Mouse (Mus musculus) heart, adult 2 months (tissue): ENCODE results near the gene Atp5h. TPM values are rescaled to one million over a fixed set of nuclear protein-coding genes. Genes with fewer than 3 reads are reported as not detected.

Source experiments
- DNase-seq, 2 experiments: peaks; one replicate each; pipeline ENCODE4 v3.0.0; 2021
- H3K27ac ChIP-seq: fragments of 200-600 bp; 2 replicates; pipeline ENCODE4 v1.8.1; 2022
- H3K27me3 ChIP-seq: fragments of 200-500 bp; 2 replicates; pipeline ENCODE4 v1.6.1; 2012; ENCODE audit warnings: mild to moderate bottlenecking, low read length, inconsistent platforms, mixed read lengths; ENCODE audit not compliant: control insufficient read depth, insufficient read depth
- H3K36me3 ChIP-seq: fragments of 200-500 bp; 2 replicates; pipeline ENCODE4 v1.6.1; 2012; ENCODE audit warnings: low read length, inconsistent platforms; ENCODE audit not compliant: control insufficient read depth, insufficient read depth
- H3K4me1 ChIP-seq: fragments of 200-500 bp; 2 replicates; pipeline ENCODE4 v1.6.1; 2011; ENCODE audit warnings: low read length; ENCODE audit not compliant: control insufficient read depth, insufficient read depth
- H3K4me3 ChIP-seq: fragments of 200-600 bp; 2 replicates; pipeline ENCODE4 v1.8.1; 2022
- H3K79me2 ChIP-seq: fragments of 200-500 bp; replicated peaks from 2 replicates; pipeline ENCODE4 v1.6.1; 2012; ENCODE audit warnings: mild to moderate bottlenecking, inconsistent platforms, low read length, moderate library complexity, mixed read lengths; ENCODE audit not compliant: control insufficient read depth, insufficient read depth
- H3K9ac ChIP-seq: fragments of 200-500 bp; 2 replicates; pipeline ENCODE4 v1.6.1; 2012; ENCODE audit warnings: low read depth, mild to moderate bottlenecking, control low read depth, inconsistent platforms, low read length, mixed read lengths
- CTCF ChIP-seq: fragments of 200-600 bp; IDR thresholded peaks from 2 replicates; pipeline ENCODE4 v1.8.1; 2022; ENCODE audit warnings: antibody characterized with exemption, mild to moderate bottlenecking, moderate library complexity
- EP300 ChIP-seq: fragments of 200-500 bp; IDR thresholded peaks from 2 replicates; pipeline ENCODE4 v1.6.1; 2011; ENCODE audit warnings: low read depth, low read length, control low read depth; ENCODE audit not compliant: insufficient read depth
- POLR2A ChIP-seq: fragments of 200-500 bp; IDR thresholded peaks from 2 replicates; pipeline ENCODE4 v1.6.1; 2011; ENCODE audit warnings: mild to moderate bottlenecking, low read depth, low read length, control low read depth; ENCODE audit not compliant: insufficient read depth
- WGBS: fragments of 180-500 bp; shearing (Covaris S2); methylation state at CpG from one replicate; pipeline ENCODE4 v1.1.7; 2018; 5-methylcytosine and 5-hydroxymethylcytosine counted together
- intact Hi-C: fragments of 180-260 bp; cut with DNase I; formaldehyde crosslinking; loops from one replicate; pipeline ENCODE4 v1.15.1; 2025
- long read RNA-seq: library from polyadenylated mRNA; stranded (forward); transcript quantifications from one replicate; pipeline ENCODE4 v2.0.0, GENCODE M21; 2021
- polyA plus RNA-seq: library from polyadenylated mRNA; depleted of rRNA; stranded (reverse); fragments of >200 nt; gene quantifications from 2 replicates; pipeline ENCODE4 v1.2.3, GENCODE M21; 2012; rRNA removed
- total RNA-seq, 2 experiments: library from RNA; stranded (reverse); gene quantifications; 2 replicates each; pipeline ENCODE4 v1.2.3; 2021

Atp5h gene
- total RNA-seq (1,000 to 10,000 TPM; 1,964 to 2,328 TPM), polyA plus RNA-seq (830 and 1,376 TPM in 2 replicates)
- long read RNA-seq, transcript Atp5h-204 (4 exons, 510 nt) = minor isoform, 13 of 1,090 reads
- long read RNA-seq, transcript Atp5h-205 (6 exons, 468 nt) = minor isoform, 5 of 1,090 reads
- long read RNA-seq, transcript Atp5h-208 (5 exons, 486 nt) = minor isoform, 64 of 1,090 reads
- long read RNA-seq, transcript Atp5h-201 (6 exons, 625 nt) = major isoform, 954 of 1,090 reads
- long read RNA-seq, partial matches to known transcripts = 5 of 1,090 reads
- long read RNA-seq, other reads (novel, unspliced or antisense) = 45 of 1,090 reads

DNA sequence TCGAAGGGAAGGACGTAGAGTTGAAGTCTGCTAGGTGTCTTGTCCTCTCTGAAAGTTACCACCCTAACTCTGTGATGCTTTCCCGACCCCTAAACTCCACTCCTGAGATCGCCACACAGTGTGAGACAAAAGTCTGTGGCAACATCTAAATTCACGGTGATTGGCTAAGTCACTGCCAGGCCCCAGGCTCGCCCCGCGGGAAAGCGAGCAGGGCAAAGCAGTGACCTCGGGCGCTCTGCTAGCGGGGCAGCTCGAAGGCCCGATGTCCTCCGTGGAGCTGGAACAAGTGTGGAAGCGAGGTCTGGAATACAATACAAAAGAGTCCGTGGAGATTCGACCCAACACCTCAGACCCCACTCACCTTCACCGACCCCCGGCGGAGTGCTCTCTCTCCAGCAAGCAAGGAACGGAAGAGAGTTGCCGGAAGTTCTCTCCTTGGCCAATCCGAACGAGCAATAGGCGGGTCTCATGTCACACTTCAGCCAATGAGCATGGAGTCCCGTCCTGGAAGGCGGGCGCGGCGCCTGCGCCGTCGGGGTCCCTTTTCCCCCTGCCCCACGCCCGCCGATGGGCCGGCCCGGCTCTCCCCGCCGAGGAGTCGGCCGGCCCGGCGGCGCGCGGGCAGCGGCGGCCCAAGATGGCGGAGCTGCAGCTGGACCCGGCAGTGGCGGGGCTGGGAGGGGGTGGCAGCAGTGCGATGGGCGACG lies at the start of gene Atp5h, which contains the start of gene Kctd2:
TSS of gene Atp5h (minus strand) at position 432 of the 707 bp plus-strand sequence.
TSS of gene Kctd2 (plus strand) at position 598 of the 707 bp plus-strand sequence.
- H3K4me3 ChIP-seq = peak within 1 kb of the TSS; percentile 85
- no peaks in the 10 kb centered on the region for H3K27me3 ChIP-seq
- peaks cover 18% of the 10 kb centered on the region for H3K36me3 ChIP-seq
- H3K79me2 ChIP-seq = no peaks in the 10 kb centered on the region
- peak; percentile 95 to 97 for DNase-seq
- TF ChIP-seq POLR2A (peak; percentile 97), EP300 (0 out of 2 replicates have a peak, but pooled peaks have one; percentile 21), CTCF (no peak)
- WGBS = 2% methylated on average over 56 of the region's 56 CpGs
- peak within 1 kb of the TSS; percentile 89 for H3K9ac ChIP-seq
- H3K27ac ChIP-seq = peak within 1 kb of the TSS; percentile 98
- peaks cover 10% of the 10 kb centered on the region for H3K4me1 ChIP-seq
- intact Hi-C loops = no loop called here

DNA sequence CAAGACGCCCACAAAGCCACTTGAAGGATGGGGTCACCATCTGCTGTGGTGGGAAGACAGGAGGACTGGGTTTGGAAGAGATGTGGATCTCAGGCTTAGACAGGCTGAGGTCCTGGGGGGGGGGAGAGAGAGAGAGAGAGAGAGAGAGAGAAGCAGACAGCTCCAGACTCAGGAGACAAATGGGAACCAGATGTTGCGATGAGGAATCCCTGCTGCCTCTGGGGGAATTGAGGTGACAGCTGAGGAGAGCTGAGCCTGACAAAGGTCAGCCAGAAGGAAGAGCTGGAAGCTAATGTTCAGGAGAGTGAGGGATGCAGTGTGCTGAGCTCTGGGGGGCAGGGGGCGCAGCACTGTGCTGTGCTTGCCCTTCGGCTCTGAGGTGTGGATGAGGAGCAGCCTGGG lies 47.5 kb upstream of the Atp5h start:
- H3K36me3 ChIP-seq = no peaks in the 10 kb centered on the region
- H3K4me3 ChIP-seq = no peak overlapping the region
- 58% methylated on average over 4 of the region's 4 CpGs for WGBS
- intact Hi-C loops = no loop called here
- no peak for TF ChIP-seq POLR2A
- no peak for TF ChIP-seq CTCF
- no peak for TF ChIP-seq EP300
- H3K27ac ChIP-seq = no peak overlapping the region
- no peaks in the 10 kb centered on the region for H3K27me3 ChIP-seq
- DNase-seq = no peak
- H3K9ac ChIP-seq = no peak overlapping the region
- H3K79me2 ChIP-seq = no peaks in the 10 kb centered on the region
- H3K4me1 ChIP-seq = no peaks in the 10 kb centered on the region; the same call in 1 of the 2 replicates

DNA sequence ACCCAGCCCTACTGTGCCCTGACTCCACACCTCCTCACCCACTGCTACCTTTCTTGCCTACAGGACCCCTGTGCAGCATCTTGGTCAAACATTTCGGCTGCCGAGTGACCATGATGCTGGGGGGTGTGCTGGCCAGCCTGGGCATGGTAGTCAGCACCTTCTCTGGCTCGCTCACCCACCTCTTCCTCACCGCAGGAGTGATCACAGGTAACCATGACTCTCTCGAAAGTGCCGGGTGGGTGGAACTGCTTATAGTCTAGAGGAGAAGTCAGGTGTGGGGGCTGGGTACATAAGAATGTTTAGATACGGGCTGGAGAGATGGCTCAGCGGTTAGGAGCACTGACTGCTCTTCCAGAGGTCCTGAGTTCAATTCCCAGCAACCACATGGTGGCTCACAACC lies 45.1 kb upstream of the Atp5h start:
- DNase-seq = no peak
- no peak overlapping the region for H3K9ac ChIP-seq
- no peaks in the 10 kb centered on the region for H3K79me2 ChIP-seq
- no peak overlapping the region for H3K4me3 ChIP-seq
- no peaks in the 10 kb centered on the region for H3K27me3 ChIP-seq
- intact Hi-C loops = no loop called here
- TF ChIP-seq EP300 = no peak
- no peak for TF ChIP-seq CTCF
- no peak for TF ChIP-seq POLR2A
- H3K4me1 ChIP-seq = no peaks in the 10 kb centered on the region; the same call in 1 of the 2 replicates
- no peaks in the 10 kb centered on the region for H3K36me3 ChIP-seq
- WGBS = 89% methylated on average over 8 of the region's 8 CpGs
- no peak overlapping the region for H3K27ac ChIP-seq

DNA sequence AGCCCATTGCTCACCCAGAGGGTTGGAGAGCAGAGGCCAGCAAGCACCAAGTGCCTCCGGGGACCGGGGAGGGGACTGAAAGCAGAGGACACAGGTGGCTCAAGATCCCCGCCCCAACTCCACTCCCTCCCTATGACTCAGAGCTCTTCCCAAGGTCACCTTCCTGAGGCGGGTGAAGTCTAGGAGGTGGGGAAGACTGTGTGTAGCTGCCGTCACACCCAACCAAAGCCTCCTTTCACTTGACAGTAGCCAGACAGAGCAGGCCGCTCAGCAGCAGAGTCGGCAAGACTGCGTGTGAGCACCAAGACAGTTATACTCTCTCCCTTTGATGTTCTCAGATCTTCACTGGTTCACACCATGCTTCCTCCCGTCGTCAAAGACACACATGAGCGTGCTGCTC lies 43.6 kb upstream of the Atp5h start:
- intact Hi-C loops = no loop called here
- TF ChIP-seq POLR2A = no peak
- no peak for TF ChIP-seq CTCF
- H3K4me1 ChIP-seq = no peaks in the 10 kb centered on the region; the same call in 1 of the 2 replicates
- no peaks in the 10 kb centered on the region for H3K79me2 ChIP-seq
- H3K27ac ChIP-seq = no peak overlapping the region
- DNase-seq = no peak
- no peak overlapping the region for H3K4me3 ChIP-seq
- 68% methylated on average over 11 of the region's 11 CpGs for WGBS
- no peaks in the 10 kb centered on the region for H3K36me3 ChIP-seq
- no peak overlapping the region for H3K9ac ChIP-seq
- no peaks in the 10 kb centered on the region for H3K27me3 ChIP-seq

DNA sequence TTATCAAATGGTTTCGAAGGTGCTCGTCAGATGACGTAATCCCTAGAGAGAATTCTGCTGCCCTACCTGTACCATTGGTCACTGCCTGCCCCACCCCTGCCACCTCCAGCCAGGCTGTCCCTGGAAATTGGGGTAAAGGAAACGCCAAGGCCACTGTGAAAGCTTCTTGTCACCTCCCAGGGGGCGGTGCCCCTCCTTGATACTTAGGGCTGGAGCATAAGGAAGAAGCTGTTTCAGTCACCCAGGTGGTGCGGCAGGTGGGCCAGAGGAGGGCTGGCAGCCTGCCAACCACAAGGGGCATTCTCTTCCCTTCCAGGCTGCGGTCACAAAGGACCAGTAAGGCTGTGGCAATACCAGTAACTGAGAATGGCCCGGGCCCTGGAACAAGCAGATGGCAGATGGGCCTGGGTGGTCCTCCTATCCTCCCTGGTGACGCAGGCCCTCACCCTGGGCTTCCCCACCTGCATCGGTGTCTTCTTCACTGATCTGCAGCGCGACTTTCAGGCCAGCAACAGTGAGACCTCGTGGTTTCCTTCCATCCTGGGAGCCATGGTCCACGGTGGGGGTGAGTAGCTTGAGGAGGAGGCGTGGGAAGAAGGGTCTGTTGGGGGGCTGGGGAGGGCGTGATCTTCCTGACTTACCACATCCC lies 42.6 kb upstream of the Atp5h start, which contains the start of gene Slc16a5:
TSS of gene Slc16a5 (plus strand) at position 232 of the 649 bp plus-strand sequence.
- H3K27me3 ChIP-seq = no peaks in the 10 kb centered on the region
- WGBS = 84% methylated on average over 16 of the region's 16 CpGs
- DNase-seq = no peak
- no peaks in the 10 kb centered on the region; the same call in 1 of the 2 replicates for H3K4me1 ChIP-seq
- intact Hi-C loops = no loop called here
- no peaks in the 10 kb centered on the region for H3K79me2 ChIP-seq
- H3K9ac ChIP-seq = no peak within 1 kb of the TSS
- H3K27ac ChIP-seq = no peak within 1 kb of the TSS
- no peak for TF ChIP-seq POLR2A
- no peak for TF ChIP-seq CTCF
- TF ChIP-seq EP300 = no peak
- H3K36me3 ChIP-seq = no peaks in the 10 kb centered on the region
- H3K4me3 ChIP-seq = no peak within 1 kb of the TSS

DNA sequence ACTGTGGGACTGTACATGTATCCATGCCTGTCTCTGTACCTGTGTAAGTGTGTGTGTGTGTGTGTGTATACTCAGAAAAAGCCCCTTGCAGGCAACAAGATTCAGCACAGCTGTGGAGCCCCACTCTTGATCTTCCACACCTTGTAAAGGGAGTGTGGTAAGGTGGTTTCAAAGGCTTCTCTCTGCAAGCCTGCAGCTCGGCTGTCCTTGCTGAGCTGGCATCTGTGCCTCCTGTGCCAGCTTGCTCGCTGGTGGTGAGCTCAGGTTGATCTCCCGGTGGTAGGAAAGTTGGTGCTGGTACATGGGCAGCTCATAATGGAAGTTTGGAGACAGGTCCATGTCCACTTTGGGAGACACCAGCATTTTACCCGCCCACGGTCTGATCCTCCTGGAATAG lies 42.1 kb upstream of the Atp5h start:
- H3K4me1 ChIP-seq = no peaks in the 10 kb centered on the region
- no peak overlapping the region for H3K4me3 ChIP-seq
- DNase-seq = no peak
- no peak overlapping the region for H3K9ac ChIP-seq
- no peaks in the 10 kb centered on the region for H3K27me3 ChIP-seq
- intact Hi-C loops = no loop called here
- WGBS = 79% methylated on average over 5 of the region's 5 CpGs
- TF ChIP-seq POLR2A = no peak
- no peak for TF ChIP-seq EP300
- TF ChIP-seq CTCF = no peak
- no peak overlapping the region for H3K27ac ChIP-seq
- no peaks in the 10 kb centered on the region for H3K79me2 ChIP-seq
- no peaks in the 10 kb centered on the region for H3K36me3 ChIP-seq
